Mouse (Mus musculus) lung, adult 2 months (tissue): Measurements from ENCODE around the gene Snd1. TPM values are rescaled to one million over a fixed set of nuclear protein-coding genes. Genes with fewer than 3 reads are reported as not detected.

Experiments used
- DNase-seq: peaks from one replicate; pipeline ENCODE4 v3.0.0; 2022
- H3K4me1 ChIP-seq: fragments of 200-500 bp; 2 replicates; pipeline ENCODE4 v1.6.1; 2011; ENCODE audit warnings: low read length; ENCODE audit not compliant: control insufficient read depth, insufficient read depth
- H3K4me3 ChIP-seq: fragments of 200-500 bp; replicated peaks from 2 replicates; pipeline ENCODE3; 2011; ENCODE audit warnings: low read depth, mild to moderate bottlenecking, control low read depth, low read length; ENCODE audit errors: extremely low read depth
- CTCF ChIP-seq: fragments of 200-500 bp; IDR thresholded peaks from 2 replicates; pipeline ENCODE4 v1.5.1; 2011; ENCODE audit warnings: mild to moderate bottlenecking, low read length, control low read depth; ENCODE audit not compliant: insufficient read depth
- POLR2A ChIP-seq: fragments of 200-500 bp; IDR thresholded peaks from 2 replicates; pipeline ENCODE4 v1.6.1; 2011; ENCODE audit warnings: low read depth, mild to moderate bottlenecking, control low read depth, low read length, borderline replicate concordance; ENCODE audit errors: extremely low read depth
- WGBS: fragments of 180-500 bp; shearing (Covaris S2); methylation state at CpG from one replicate; pipeline ENCODE4 v1.1.7; 2018; 5-methylcytosine and 5-hydroxymethylcytosine counted together
- polyA plus RNA-seq: library from polyadenylated mRNA; depleted of rRNA; stranded (reverse); fragments of >200 nt; gene quantifications from 2 replicates; pipeline ENCODE4 v1.2.3, GENCODE M21; 2012

The Snd1 gene
- polyA plus RNA-seq, 1 experiment: 88.3 TPM

GRCm38 (mm10) chr6:28635531-28636348 lies 160.8 kb downstream of the Snd1 start:
- TF ChIP-seq POLR2A: no peak
- TF ChIP-seq CTCF: no peak

GRCm38 (mm10) chr6:28640088-28640487 lies 165.1 kb downstream of the Snd1 start:
- Histone ChIP-seq H3K4me1 (no peaks in the 10 kb centered on the region), H3K4me3 (no peak overlapping the region)
- no peak for TF ChIP-seq CTCF
- no peak for TF ChIP-seq POLR2A
- no peak for DNase-seq
- 95% methylated on average over 5 of the region's 5 CpGs for WGBS

More at GRCm38 (mm10) chr6:28635531-28636348, 160.8 kb downstream of the Snd1 start:
- 75% methylated on average over 6 of the region's 6 CpGs for WGBS
- DNase-seq: no peak
- no peaks in the 10 kb centered on the region for H3K4me1 ChIP-seq
- H3K4me3 ChIP-seq: no peak overlapping the region

GRCm38 (mm10) chr6:28642909-28643308 lies 168.0 kb downstream of the Snd1 start:
- Histone ChIP-seq H3K4me3 (no peak overlapping the region), H3K4me1 (no peaks in the 10 kb centered on the region)
- no peak for DNase-seq
- TF ChIP-seq CTCF (no peak), POLR2A (no peak)
- WGBS: 50% methylated on average over 2 of the region's 2 CpGs

- no peak overlapping the region for H3K4me3 ChIP-seq
- TF ChIP-seq POLR2A (no peak), CTCF (no peak)
- no peak for DNase-seq
- no peaks in the 10 kb centered on the region for H3K4me1 ChIP-seq
Measured at GRCm38 (mm10) chr6:28645231-28645630, 170.3 kb downstream of the Snd1 start.

- no peak for DNase-seq
- H3K4me1 ChIP-seq: no peaks in the 10 kb centered on the region
- H3K4me3 ChIP-seq: no peak overlapping the region
- no peak for TF ChIP-seq POLR2A
- TF ChIP-seq CTCF: no peak
- WGBS: 99% methylated on average over 5 of the region's 5 CpGs
Measured at GRCm38 (mm10) chr6:28656511-28656910, 181.6 kb downstream of the Snd1 start.

GRCm38 (mm10) chr6:28663004-28663403 lies 188.1 kb downstream of the Snd1 start:
- DNase-seq: no peak
- Histone ChIP-seq H3K4me3 (no peak overlapping the region), H3K4me1 (no peaks in the 10 kb centered on the region)
- TF ChIP-seq CTCF: no peak
- no peak for TF ChIP-seq POLR2A
- 85% methylated on average over 3 of the region's 3 CpGs for WGBS

- no peak for TF ChIP-seq POLR2A
- no peak for TF ChIP-seq CTCF
- no peak for DNase-seq
- Histone ChIP-seq H3K4me3 (no peak overlapping the region), H3K4me1 (no peaks in the 10 kb centered on the region)
- 91% methylated on average over 5 of the region's 5 CpGs for WGBS
Measured at GRCm38 (mm10) chr6:28663670-28664069, 188.7 kb downstream of the Snd1 start.

- TF ChIP-seq POLR2A: no peak
- no peak for TF ChIP-seq CTCF
- DNase-seq: no peak
- 73% methylated on average over 3 of the region's 3 CpGs for WGBS
- Histone ChIP-seq H3K4me3 (no peak overlapping the region), H3K4me1 (no peaks in the 10 kb centered on the region)
Measured at GRCm38 (mm10) chr6:28664716-28665115, 189.8 kb downstream of the Snd1 start.

GRCm38 (mm10) chr6:28667586-28667985 lies 192.6 kb downstream of the Snd1 start:
- WGBS: 98% methylated on average over 1 of the region's 1 CpGs
- Histone ChIP-seq H3K4me3 (no peak overlapping the region), H3K4me1 (no peaks in the 10 kb centered on the region)
- TF ChIP-seq CTCF (no peak), POLR2A (no peak)
- DNase-seq: no peak

GRCm38 (mm10) chr6:28669251-28669650 lies 194.3 kb downstream of the Snd1 start:
- 95% methylated on average over 5 of the region's 5 CpGs for WGBS
- DNase-seq: no peak
- TF ChIP-seq CTCF: no peak
- TF ChIP-seq POLR2A: no peak
- no peak overlapping the region for H3K4me3 ChIP-seq
- no peaks in the 10 kb centered on the region for H3K4me1 ChIP-seq
